Mouse (Mus musculus): ENCODE measurements around the gene Il1r2.

The Il1r2 gene

DNA sequence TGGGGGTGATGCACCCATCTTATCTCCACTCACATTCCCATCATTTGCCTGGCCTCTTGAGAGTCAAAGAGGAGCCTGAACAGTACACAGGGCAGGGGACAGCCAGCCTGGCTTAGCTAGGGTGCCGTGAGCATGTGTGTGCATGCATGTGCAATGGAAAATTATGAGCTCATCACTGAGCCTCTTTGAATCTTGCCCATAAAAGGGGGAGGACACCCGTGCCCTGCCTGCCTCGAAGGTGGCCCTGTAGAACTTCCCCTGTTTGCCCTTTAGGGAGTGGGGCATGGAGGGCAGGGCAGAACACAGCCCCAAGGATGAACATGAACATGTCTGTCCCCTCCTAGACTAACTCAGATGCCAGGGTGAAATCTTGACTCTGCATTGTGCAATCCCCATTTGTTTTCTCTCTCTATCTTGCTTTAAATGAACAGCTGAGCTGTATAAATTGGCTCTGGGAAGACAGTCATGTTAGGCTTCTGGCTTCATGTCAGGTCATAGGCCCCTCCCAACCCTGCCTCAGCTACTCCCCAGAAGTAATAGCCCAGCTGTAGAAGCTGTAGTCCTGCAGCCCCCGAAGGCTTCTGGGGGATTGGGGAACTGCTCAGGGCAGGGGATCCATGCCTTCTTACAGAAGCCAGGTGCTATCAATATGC, 14.6 kb upstream of the Il1r2 start:
- DNase-seq (ENCODE audit: low read depth, low spot score), result no peak

DNA sequence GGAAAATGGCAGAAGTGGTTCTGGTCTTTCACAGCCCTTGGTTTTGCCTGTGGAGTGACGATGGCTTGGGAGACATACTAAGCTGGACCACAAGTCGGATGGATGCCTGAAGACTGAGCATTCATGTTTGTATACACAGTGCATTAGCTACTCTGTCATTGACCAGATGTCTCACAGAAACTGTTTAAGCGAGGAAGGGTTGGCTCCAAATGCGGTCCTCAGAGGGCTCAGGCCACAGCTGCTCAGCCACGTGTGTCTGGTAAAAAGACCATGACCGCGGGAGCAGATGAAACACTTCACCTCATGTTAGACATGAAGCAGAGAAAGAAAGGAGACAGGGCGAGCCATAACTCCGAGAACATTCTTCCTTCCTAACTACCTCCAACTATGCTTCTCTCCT, 12.5 kb upstream of the Il1r2 start:
- DNase-seq (ENCODE audit: low read depth, low spot score), result no peak

DNA sequence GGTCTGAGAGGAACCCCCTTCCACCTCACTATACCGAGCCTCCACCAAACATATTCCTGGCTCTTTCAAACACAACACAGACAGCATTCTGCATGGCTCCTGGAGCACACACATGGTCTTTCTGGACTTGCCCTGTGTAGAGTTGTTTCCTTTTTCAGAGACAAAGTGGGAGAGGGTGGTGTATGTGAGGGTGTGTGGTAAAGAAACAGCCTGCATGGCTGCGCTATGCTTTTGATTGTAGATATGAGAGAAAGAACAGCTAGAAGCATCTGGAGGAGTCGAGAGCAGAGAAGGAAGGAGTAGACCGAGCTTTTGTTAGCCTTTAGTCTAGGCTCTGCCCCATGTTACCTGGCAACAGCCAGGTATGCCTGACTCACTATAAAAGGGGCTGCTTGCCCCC, 10.5 kb upstream of the Il1r2 start:
- no peak for DNase-seq (ENCODE audit: low read depth, low spot score)

- no peak for DNase-seq (ENCODE audit: low read depth, low spot score)
These were observed 9.4 kb upstream of the Il1r2 start for GRCm38 (mm10) chr1:40064508-40064907.

DNA sequence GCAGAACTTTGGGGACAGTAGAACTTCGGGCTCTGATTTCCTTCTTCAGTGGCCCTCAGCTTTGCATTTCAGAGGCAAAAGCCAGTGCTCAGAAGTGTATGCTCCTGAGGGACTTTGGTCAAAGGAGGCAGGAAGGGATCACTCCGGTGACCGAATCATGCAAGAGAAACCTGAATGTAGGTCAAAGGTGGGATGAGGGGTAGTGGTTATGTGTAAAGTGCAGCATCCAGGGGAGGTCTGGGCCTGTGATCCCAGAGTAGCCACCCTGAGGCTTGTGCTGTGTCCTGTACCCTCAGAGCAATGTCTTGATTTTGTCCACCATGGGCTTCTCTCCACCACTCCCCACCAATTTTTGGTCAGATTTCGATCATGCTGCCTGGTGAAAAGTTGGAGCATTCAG, 1.3 kb upstream of the Il1r2 start:
- DNase-seq (ENCODE audit: low read depth, low spot score), result no peak

DNA sequence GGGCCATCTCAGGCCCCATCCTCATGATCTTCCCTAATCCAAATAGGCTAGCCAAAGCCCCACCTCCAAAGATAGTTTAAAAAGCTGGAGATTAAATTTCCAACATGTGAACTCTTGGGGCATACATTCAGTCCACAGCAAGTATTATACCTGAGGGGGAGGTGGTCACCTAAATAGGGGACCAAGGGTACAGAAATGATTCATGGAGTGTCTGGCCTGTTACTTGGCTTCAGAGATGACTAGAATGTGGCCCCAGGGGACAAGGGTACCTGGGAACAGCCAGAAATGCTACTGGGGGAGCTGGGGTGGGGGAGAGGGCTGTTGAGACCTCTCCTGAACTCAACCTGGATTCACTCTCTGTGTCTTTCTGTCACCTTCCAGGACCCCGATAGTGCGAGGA, 3.4 kb downstream of the Il1r2 start:
- no peak for DNase-seq (ENCODE audit: low read depth, low spot score)

GRCm38 (mm10) chr1:40081041-40081440, 7.2 kb downstream of the Il1r2 start:
- no peak for DNase-seq (ENCODE audit: low read depth, low spot score)

DNA sequence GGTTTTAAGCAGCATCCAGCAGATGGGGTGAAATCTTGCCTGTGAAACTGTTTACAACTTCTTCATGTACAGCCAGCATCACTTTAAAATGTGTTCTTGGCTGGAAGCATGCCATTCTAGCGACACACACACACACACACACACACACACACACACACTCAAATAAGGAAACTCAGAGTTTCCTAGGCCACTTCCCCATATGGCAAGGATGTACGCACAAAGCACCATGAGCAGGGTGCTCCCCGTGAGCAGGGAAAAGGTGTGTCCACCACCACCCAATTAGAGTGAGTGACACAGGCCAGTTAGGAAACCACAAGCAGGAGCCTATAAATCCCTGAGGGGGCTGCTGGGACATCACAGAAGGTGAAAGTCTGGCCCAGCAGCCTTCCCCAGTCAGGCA, 10.5 kb downstream of the Il1r2 start:
- no peak for DNase-seq (ENCODE audit: low read depth, low spot score)

GRCm38 (mm10) chr1:40085403-40086182, 11.7 kb downstream of the Il1r2 start:
- no peak for DNase-seq (ENCODE audit: low read depth, low spot score)

DNA sequence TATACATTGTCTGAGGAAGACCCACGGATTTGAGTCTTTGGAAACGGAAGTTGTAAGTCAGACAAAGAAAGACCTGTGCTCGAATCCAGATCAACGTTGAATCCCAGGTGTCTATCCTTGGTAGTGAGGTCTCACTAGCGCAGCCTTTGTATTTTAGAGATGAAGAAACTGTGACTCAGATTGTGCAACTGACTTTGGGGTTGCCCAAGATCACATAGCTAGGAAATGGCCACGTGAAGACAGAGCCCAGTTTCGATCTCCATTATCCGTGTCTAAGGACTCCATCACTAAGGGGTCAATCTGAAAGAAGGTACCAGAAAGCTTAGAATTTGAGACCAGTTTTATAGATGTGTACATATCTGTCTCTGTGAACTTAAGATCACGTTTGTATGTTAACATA, 17.3 kb downstream of the Il1r2 start:
- no peak for DNase-seq (ENCODE audit: low read depth, low spot score)

DNA sequence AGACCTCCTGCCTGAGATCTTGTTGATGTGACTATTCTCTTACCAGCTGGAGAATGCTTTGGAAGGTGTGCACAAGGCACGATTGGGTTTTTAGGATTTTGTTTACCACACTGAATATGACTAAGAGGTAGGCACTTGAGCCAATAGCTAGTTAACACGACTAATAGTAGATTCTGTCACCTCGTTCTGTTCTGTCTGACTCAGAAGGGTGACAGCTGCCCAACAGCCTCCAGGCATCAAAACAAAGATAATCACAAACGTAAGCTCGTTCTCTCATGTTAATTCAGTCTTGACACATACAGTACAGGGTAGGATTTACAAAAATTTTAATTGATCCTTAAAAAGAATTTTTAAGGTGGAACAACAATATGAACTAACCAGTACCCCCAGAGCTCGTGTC, 18.7 kb downstream of the Il1r2 start:
- DNase-seq (ENCODE audit: low read depth, low spot score), result no peak

- DNase-seq (ENCODE audit: low read depth, low spot score), result no peak
These were observed 20.9 kb downstream of the Il1r2 start for GRCm38 (mm10) chr1:40094601-40095304.

- no peak for DNase-seq (ENCODE audit: low read depth, low spot score)
These were observed 21.7 kb downstream of the Il1r2 start for GRCm38 (mm10) chr1:40095585-40095984.

DNA sequence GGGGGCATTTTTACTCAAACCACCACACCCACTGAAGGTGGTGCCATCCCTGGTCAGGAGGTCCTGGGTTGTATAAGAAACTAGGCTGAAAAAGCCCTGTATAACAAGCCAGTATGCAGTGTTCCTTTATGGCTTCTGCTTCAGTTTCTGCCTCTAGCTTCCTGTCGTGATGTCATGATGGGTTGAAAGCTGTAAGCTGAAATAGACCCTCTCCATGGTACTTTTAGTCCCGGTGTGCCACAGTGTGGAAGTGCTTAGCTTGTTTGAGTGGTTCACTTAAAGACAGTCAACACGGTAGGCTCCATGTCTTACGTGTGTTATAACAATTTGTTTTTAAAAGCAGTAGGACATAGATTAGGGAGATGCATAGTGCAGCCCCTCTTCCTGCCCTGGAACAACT, 32.4 kb downstream of the Il1r2 start:
- DNase-seq (ENCODE audit: low read depth, low spot score), result no peak

GRCm38 (mm10) chr1:40106719-40107118, 32.8 kb downstream of the Il1r2 start:
- DNase-seq (ENCODE audit: low read depth, low spot score), result no peak

GRCm38 (mm10) chr1:40107971-40108749, 34.3 kb downstream of the Il1r2 start:
- no peak for DNase-seq (ENCODE audit: low read depth, low spot score)

DNA sequence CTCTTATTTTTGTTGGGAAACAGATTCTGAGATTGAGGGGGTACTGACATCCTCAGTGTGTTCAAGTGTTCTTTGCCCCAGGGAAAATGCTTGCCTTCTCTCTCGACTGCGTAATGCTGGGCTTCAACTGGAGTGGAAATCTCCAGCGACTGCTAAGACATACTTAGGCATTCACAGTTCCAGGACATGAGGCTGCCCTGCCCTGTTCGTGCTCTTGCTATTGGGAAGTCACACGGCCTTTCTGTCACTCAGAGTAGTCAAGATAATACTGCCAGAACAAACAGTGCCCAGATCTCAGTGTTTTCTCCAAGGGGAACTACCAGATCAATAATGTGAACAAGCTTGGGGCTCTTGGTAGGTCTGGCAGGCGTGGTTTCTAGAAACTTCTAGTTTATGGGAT, 35.9 kb downstream of the Il1r2 start:
- DNase-seq (ENCODE audit: low read depth, low spot score), result no peak

DNA sequence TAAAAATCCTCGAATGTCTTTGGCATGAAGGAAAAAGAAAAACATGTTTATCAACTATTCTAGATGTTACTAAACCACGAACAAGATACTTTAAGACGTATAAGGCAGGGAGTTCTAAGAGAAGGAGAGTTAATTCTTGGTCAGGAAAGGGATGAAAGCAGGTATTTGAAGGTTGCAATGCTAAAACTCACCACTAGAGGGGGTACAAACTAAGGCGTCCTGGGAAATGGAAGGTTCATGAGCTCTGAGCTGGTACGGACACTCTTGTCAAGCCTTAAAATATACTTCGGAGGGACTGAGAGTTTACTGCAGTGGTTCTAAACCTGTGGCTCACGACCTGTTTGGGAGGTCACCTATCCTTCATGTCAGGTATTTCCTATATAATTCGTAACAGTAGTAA, 41.4 kb downstream of the Il1r2 start:
- DNase-seq (ENCODE audit: low read depth, low spot score), result peak; percentile 46

DNA sequence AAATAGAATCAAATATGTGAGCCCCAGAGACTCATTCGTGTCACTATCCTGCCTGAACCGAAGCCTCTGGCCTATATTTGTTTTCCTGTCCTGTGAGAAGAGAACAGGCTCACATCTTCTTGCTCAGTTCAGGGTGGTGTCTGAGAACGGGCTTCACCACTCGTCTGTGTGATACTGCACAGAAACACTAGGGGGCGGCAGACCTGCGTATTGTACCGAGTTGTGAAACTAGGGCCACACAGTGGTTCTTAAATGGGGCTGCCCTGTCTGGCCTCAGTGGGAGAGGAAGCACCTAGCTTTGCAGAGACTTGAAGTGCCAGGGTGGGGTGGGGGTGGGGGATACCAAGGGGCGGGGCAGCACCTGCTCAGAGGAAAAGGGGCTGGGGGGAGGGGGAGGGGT, 42.5 kb downstream of the Il1r2 start:
- peak; percentile 36 for DNase-seq (ENCODE audit: low read depth, low spot score)

GRCm38 (mm10) chr1:40117565-40117964, 43.7 kb downstream of the Il1r2 start:
- DNase-seq (ENCODE audit: low read depth, low spot score), result no peak

GRCm38 (mm10) chr1:40124237-40124636, 50.4 kb downstream of the Il1r2 start:
- DNase-seq (ENCODE audit: low read depth, low spot score), result no peak

DNA sequence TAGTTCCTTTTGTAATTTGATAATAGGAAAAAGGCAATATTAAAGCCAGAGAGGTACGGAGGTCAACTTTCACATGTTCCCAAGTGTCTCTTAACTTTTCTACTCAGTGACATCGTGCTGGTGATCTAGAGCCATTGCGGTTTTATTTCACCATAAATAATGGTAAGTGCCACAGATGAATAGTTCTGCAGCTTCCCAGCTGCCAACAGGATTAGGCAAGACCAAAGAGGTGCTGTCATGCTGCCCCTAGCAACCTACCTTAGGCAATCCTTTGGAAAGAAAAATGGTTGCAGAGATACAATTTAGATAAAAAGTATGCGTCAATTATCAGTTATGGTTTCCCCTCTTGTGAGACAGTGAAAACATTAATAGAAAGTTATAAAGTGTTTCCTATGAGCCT, 54.6 kb downstream of the Il1r2 start:
- no peak for DNase-seq (ENCODE audit: low read depth, low spot score)

Measured in c-Kit-negative CD71-positive TER-119-positive erythroid progenitor cells, embryonic 14.5 days (primary cell).